Mouse (Mus musculus) kidney, embryonic 15.5 days (tissue): Measurements from ENCODE around the gene Glb1l. TPM values are rescaled to one million over a fixed set of nuclear protein-coding genes. Genes with fewer than 3 reads are reported as not detected.

ENCODE experiments used
- ATAC-seq: fragments of 200-750 bp; cut with Nextera tagmentation; replicated peaks from 2 replicates; pipeline ENCODE4 v1.8.0; 2017; ENCODE audit warnings: moderate TSS enrichment; ENCODE audit not compliant: low FRiP score
- H3K27ac ChIP-seq: fragments of 300-500 bp; sonication (generic); 2 replicates; pipeline ENCODE4 v1.5.1; 2015; ENCODE audit warnings: mild to moderate bottlenecking, inconsistent platforms
- H3K27me3 ChIP-seq: fragments of 300-500 bp; sonication (generic); 2 replicates; pipeline ENCODE4 v1.6.1; 2015; ENCODE audit warnings: inconsistent platforms
- H3K36me3 ChIP-seq: fragments of 300-500 bp; sonication (generic); 2 replicates; pipeline ENCODE4 v1.6.1; 2015; ENCODE audit warnings: inconsistent platforms
- H3K4me1 ChIP-seq: fragments of 300-500 bp; sonication (generic); 2 replicates; pipeline ENCODE4 v1.6.1; 2015; ENCODE audit warnings: inconsistent platforms
- H3K4me2 ChIP-seq: fragments of 300-500 bp; sonication (generic); 2 replicates; pipeline ENCODE4 v1.6.1; 2015; ENCODE audit warnings: moderate library complexity, mild to moderate bottlenecking, inconsistent platforms
- H3K4me3 ChIP-seq: fragments of 300-500 bp; sonication (generic); replicated peaks from 2 replicates; pipeline ENCODE4 v1.5.1; 2015; ENCODE audit warnings: mild to moderate bottlenecking, inconsistent platforms
- H3K9ac ChIP-seq: fragments of 300-500 bp; sonication (generic); 2 replicates; pipeline ENCODE4 v1.6.1; 2015; ENCODE audit warnings: mild to moderate bottlenecking, inconsistent platforms
- H3K9me3 ChIP-seq: fragments of 300-500 bp; sonication (generic); replicated peaks from 2 replicates; pipeline ENCODE4 v1.6.1; 2016; ENCODE audit warnings: inconsistent platforms
- WGBS: fragments of 180-500 bp; shearing (Covaris S2); methylation state at CpG from one replicate; pipeline ENCODE4 v1.1.7; 2015; ENCODE audit warnings: mixed read lengths; 5-methylcytosine and 5-hydroxymethylcytosine counted together
- polyA plus RNA-seq: library from polyadenylated mRNA; unstranded; fragments of >200 nt; fragmentation: Nextera tagmentation; extraction: Ambion mirVana; gene quantifications from 2 replicates; pipeline ENCODE4 v1.2.1, GENCODE M21; 2015

Gene Glb1l
- polyA plus RNA-seq, 1 experiment from 2014 or later, result 44.9 TPM

GRCm38 (mm10) chr1:75187914-75188483 is 22.6 kb downstream of the Glb1l start:
- no peak overlapping the region for H3K4me2 ChIP-seq
- 92% methylated on average over 2 of the region's 2 CpGs for WGBS
- no peak overlapping the region for H3K9ac ChIP-seq
- no peak for ATAC-seq
- H3K27me3 ChIP-seq, result no peaks in the 10 kb centered on the region
- H3K4me3 ChIP-seq, result no peak overlapping the region
- H3K9me3 ChIP-seq, result no peaks in the 10 kb centered on the region
- no peak overlapping the region for H3K27ac ChIP-seq
- H3K36me3 ChIP-seq, result peaks cover 58% of the 10 kb centered on the region
- H3K4me1 ChIP-seq, result peaks cover 13% of the 10 kb centered on the region

GRCm38 (mm10) chr1:75187126-75187525 is 23.5 kb downstream of the Glb1l start:
- no peak overlapping the region for H3K4me3 ChIP-seq
- peaks cover 67% of the 10 kb centered on the region for H3K36me3 ChIP-seq
- H3K27ac ChIP-seq, result no peak overlapping the region
- no peaks in the 10 kb centered on the region for H3K27me3 ChIP-seq
- H3K4me2 ChIP-seq, result no peak overlapping the region
- H3K9ac ChIP-seq, result no peak overlapping the region
- ATAC-seq, result no peak
- H3K4me1 ChIP-seq, result peaks cover 10% of the 10 kb centered on the region
- H3K9me3 ChIP-seq, result no peaks in the 10 kb centered on the region

DNA sequence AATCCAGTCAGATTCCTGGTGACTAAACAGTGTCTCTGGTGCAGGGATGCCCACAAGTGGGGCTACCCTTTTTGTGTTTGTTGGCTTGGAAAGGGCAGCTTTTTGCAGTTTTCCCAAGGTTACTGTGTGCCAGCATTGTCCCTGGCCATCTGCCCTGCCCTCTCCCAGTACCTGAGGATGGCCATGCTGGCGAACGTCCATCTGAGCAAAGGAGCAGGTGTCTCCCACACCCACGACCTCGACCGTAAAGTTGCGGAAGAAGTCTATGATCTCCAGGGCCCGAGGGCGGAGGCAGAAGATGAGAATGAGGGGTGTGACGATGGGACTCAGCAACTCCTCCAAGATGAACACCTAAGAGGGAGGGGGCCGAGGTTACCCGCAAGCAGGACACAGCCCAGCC is 25.1 kb downstream of the Glb1l start:
- H3K4me1 ChIP-seq, result peaks cover 6% of the 10 kb centered on the region
- no peak for ATAC-seq
- H3K4me2 ChIP-seq, result no peak overlapping the region
- peaks cover 75% of the 10 kb centered on the region for H3K36me3 ChIP-seq
- H3K4me3 ChIP-seq, result no peak overlapping the region
- WGBS, result 93% methylated on average over 11 of the region's 11 CpGs
- H3K27me3 ChIP-seq, result no peaks in the 10 kb centered on the region
- H3K9me3 ChIP-seq, result no peaks in the 10 kb centered on the region
- H3K9ac ChIP-seq, result no peak overlapping the region
- H3K27ac ChIP-seq, result no peak overlapping the region

DNA sequence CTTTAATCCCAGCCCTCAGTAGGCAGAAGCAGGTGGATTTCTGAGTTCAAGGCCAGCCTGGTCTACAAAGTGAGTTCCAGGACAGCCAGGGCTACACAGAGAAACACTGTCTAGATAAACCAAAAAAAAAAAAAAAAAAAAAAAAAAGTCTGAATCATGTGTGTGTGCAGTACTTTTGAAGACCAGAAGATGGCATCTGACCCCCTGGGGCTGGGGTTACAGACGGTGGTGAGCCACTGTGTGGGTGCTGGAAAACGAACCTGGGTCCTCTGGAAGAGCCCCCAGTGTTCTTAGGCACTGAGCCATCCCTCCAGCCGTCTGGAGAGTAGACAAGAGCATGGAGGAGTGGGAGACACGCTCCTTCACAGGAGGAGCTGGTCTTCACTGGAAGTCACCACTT is 28.5 kb downstream of the Glb1l start:
- WGBS, result 76% methylated on average over 4 of the region's 4 CpGs
- H3K4me1 ChIP-seq, result peaks cover 20% of the 10 kb centered on the region
- H3K4me2 ChIP-seq, result no peak overlapping the region
- H3K9me3 ChIP-seq, result no peaks in the 10 kb centered on the region
- ATAC-seq, result no peak
- H3K36me3 ChIP-seq, result peaks cover 65% of the 10 kb centered on the region
- H3K27me3 ChIP-seq, result no peaks in the 10 kb centered on the region
- no peak overlapping the region for H3K9ac ChIP-seq
- no peak overlapping the region for H3K27ac ChIP-seq
- no peak overlapping the region for H3K4me3 ChIP-seq

DNA sequence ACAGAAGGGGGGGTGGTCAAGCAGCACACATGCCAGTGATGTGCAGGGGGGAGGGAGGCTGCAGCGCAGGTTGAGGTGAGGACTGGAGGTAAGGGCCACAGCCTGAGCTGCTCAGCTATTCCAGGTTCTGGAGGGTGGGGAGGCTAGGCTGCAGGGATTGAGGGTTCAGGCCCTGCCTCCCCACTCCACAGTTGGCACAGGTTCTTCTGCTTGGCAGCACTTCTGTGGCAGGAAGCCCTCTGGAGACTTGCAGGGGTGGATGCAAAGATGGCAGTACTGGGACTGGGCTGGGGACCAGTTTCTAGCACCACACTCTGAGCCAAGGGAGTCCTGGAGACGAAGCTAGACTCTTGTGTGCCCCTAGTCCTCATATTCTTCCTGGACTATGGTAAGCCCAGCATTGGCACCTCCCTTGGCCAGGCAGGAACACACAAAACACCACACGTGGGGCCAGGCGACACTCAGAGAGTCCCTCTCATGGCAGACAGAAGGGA is 29.2 kb downstream of the Glb1l start:
- Histone ChIP-seq H3K4me1 (peaks cover 20% of the 10 kb centered on the region), H3K27me3 (no peaks in the 10 kb centered on the region), H3K4me3 (no peak overlapping the region), H3K27ac (no peak overlapping the region), H3K9ac (no peak overlapping the region), H3K36me3 (peaks cover 66% of the 10 kb centered on the region), H3K4me2 (no peak overlapping the region), H3K9me3 (no peaks in the 10 kb centered on the region)
- ATAC-seq, result no peak
- 82% methylated on average over 4 of the region's 4 CpGs for WGBS

GRCm38 (mm10) chr1:75180741-75181140 is 29.9 kb downstream of the Glb1l start:
- peak overlapping the region; percentile 49; the same call in 1 of the 2 replicates for H3K27ac ChIP-seq
- H3K4me1 ChIP-seq, result peaks cover 20% of the 10 kb centered on the region
- WGBS, result 25% methylated on average over 7 of the region's 7 CpGs
- no peak for ATAC-seq
- H3K27me3 ChIP-seq, result no peaks in the 10 kb centered on the region
- H3K4me3 ChIP-seq, result peak overlapping the region; percentile 64; the same call in 1 of the 2 replicates
- H3K4me2 ChIP-seq, result peak overlapping the region; percentile 83
- H3K36me3 ChIP-seq, result peaks cover 66% of the 10 kb centered on the region
- no peak overlapping the region for H3K9ac ChIP-seq
- no peaks in the 10 kb centered on the region for H3K9me3 ChIP-seq

- peaks cover 66% of the 10 kb centered on the region for H3K36me3 ChIP-seq
- under 1% methylated on average over 31 of the region's 31 CpGs for WGBS
- peak within 1 kb of the TSS; percentile 83 for H3K4me2 ChIP-seq
- peak within 1 kb of the TSS; percentile 64 for H3K4me3 ChIP-seq
- ATAC-seq, result peak; percentile 90
- peak within 1 kb of the TSS; percentile 57 for H3K9ac ChIP-seq
- H3K4me1 ChIP-seq, result peaks cover 20% of the 10 kb centered on the region
- H3K9me3 ChIP-seq, result no peaks in the 10 kb centered on the region
- no peaks in the 10 kb centered on the region for H3K27me3 ChIP-seq
- peak within 1 kb of the TSS; percentile 49 for H3K27ac ChIP-seq
These were observed 30.5 kb downstream of the Glb1l start, which contains the start of gene Abcb6 for GRCm38 (mm10) chr1:75180105-75180590. Gene Abcb6 (minus strand): TSS chr1:75180392.

- Histone ChIP-seq H3K27ac (peak overlapping the region; percentile 49), H3K9ac (peak overlapping the region; percentile 57), H3K4me1 (peaks cover 20% of the 10 kb centered on the region), H3K4me3 (peak overlapping the region; percentile 64), H3K4me2 (peak overlapping the region; percentile 83), H3K27me3 (no peaks in the 10 kb centered on the region), H3K9me3 (no peaks in the 10 kb centered on the region), H3K36me3 (peaks cover 65% of the 10 kb centered on the region)
- WGBS, result 6% methylated on average over 23 of the region's 23 CpGs
- ATAC-seq, result peak; percentile 16; the same call in 1 of the 2 replicates
These were observed 31.1 kb downstream of the Glb1l start for GRCm38 (mm10) chr1:75179334-75180104.

DNA sequence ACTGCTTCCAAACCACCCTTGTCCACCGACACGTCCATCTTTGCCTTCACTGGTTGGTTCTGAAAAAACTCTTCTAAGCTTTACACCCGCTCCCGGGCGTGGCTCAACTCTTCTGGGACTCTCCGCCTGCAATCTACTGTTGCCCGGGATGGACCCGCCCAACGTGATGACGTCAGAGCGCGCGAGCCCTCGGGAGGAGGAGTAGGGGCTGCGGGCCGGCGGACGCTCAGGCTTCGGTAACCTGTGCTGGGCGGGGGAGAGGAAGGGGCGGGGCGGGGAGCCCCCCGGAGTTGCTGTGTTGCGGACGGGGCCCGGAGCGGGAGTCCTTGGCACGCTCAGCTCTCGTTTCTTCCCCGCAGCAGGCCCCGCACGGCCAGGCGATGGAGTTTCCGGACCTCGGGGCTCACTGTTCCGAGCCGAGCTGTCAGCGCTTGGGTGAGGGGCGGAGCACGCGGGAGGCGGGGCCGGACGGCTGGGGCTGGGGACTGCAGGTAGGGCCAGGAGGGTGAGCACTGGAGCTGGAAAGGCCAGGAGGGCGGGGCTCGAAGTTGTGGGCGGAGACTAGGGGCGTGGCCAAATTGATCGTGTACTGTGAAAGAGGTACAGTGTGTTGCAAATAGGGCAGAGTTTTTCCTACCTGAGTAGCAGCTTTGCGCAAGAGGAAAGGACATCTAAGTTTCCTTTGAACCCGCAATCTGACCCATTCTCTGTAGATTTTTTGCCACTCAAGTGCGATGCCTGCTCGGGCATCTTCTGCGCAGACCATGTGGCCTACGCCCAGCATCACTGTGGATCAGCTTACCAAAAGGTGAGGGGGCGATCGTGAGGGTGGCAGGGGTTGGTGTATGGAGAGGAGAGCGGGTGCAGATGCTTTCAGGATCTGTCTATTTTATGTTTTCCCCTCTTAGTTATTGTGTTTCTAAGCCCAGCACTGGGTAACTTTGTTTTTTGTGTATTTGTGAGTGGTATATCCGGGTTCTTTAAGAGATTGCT is 41.8 kb downstream of the Glb1l start, which contains the start of gene Zfand2b:
Gene Zfand2b, plus strand, starts transcription at position 175 of the 993 bp plus-strand sequence.
- Histone ChIP-seq H3K4me3 (peak within 1 kb of the TSS; percentile 85), H3K36me3 (peaks cover 40% of the 10 kb centered on the region), H3K27me3 (no peaks in the 10 kb centered on the region), H3K9ac (peak within 1 kb of the TSS; percentile 70), H3K4me2 (peak within 1 kb of the TSS; percentile 82), H3K4me1 (peaks cover 16% of the 10 kb centered on the region), H3K9me3 (no peaks in the 10 kb centered on the region), H3K27ac (peak within 1 kb of the TSS; percentile 94)
- ATAC-seq, result peak; percentile 98
- WGBS, result under 1% methylated on average over 56 of the region's 59 CpGs

- WGBS, result 10% methylated on average over 7 of the region's 7 CpGs
- Histone ChIP-seq H3K9ac (peak overlapping the region; percentile 70), H3K36me3 (peaks cover 33% of the 10 kb centered on the region), H3K4me3 (peak overlapping the region; percentile 85), H3K27ac (peak overlapping the region; percentile 94), H3K27me3 (no peaks in the 10 kb centered on the region), H3K4me2 (peak overlapping the region; percentile 82), H3K9me3 (no peaks in the 10 kb centered on the region), H3K4me1 (peaks cover 16% of the 10 kb centered on the region)
- peak; percentile 26; the same call in 1 of the 2 replicates for ATAC-seq
These were observed 42.5 kb downstream of the Glb1l start for GRCm38 (mm10) chr1:75168093-75168471.

DNA sequence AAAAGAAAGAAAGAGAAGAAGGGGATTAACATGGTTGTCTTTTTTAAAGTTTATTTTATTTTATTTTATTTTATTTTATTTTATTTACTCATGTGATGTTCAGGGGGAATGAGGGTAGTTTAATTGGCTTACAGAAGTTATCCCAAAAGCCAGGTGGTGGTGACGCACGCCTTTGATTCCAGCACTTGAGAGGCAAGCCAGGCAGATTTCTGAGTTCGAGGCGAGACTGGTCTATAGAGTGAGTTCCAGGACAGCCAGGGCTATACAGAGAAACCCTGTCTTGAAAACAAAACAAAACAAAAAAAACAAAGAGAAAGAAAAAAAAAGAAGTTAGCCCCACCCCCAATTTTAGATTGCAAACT is 50.4 kb downstream of the Glb1l start:
- Histone ChIP-seq H3K4me1 (no peaks in the 10 kb centered on the region), H3K4me2 (no peak overlapping the region), H3K4me3 (no peak overlapping the region), H3K27ac (no peak overlapping the region), H3K36me3 (no peaks in the 10 kb centered on the region), H3K9ac (no peak overlapping the region), H3K9me3 (no peaks in the 10 kb centered on the region), H3K27me3 (no peaks in the 10 kb centered on the region)
- ATAC-seq, result no peak
- 83% methylated on average over 4 of the region's 4 CpGs for WGBS
